Mouse (Mus musculus) stomach, embryonic 16.5 days (tissue): ENCODE measurements at regions not wholly inside any gene's neighbourhood (a gene's known extent, or its start where the extent isn't known, plus 50 kb on each side); places are given as distances from the start of the nearest gene placed in this dataset.
"Not testable (repeated sequence)": the region's sequence is repeated elsewhere in the genome, so short reads cannot be mapped to it uniquely, and the experiment has no call there.

Source experiments
- ATAC-seq: fragments of 200-750 bp; cut with Nextera tagmentation; 2 replicates; pipeline ENCODE4 v1.8.0; 2017; ENCODE audit warnings: moderate number of reproducible peaks, moderate TSS enrichment; ENCODE audit not compliant: insufficient read depth, low FRiP score
- H3K27ac ChIP-seq: fragments of 300-500 bp; sonication (generic); 2 replicates; pipeline ENCODE4 v1.5.1; 2014; ENCODE audit warnings: low read length
- H3K27me3 ChIP-seq: fragments of 300-500 bp; sonication (generic); 2 replicates; pipeline ENCODE4 v1.6.1; 2014; ENCODE audit warnings: low read length, control low read depth, mixed read lengths; ENCODE audit not compliant: control insufficient read depth, insufficient read depth
- H3K36me3 ChIP-seq: fragments of 300-500 bp; sonication (generic); 2 replicates; pipeline ENCODE4 v1.6.1; 2014; ENCODE audit warnings: low read length; ENCODE audit not compliant: control insufficient read depth, insufficient read depth
- H3K4me1 ChIP-seq: fragments of 300-500 bp; sonication (generic); 2 replicates; pipeline ENCODE4 v1.6.1; 2014; ENCODE audit warnings: low read length, control low read depth, mixed read lengths; ENCODE audit not compliant: control insufficient read depth, insufficient read depth
- H3K4me2 ChIP-seq: fragments of 300-500 bp; sonication (generic); 2 replicates; pipeline ENCODE4 v1.6.1; 2014; ENCODE audit warnings: low read depth, low read length, mixed read lengths
- H3K4me3 ChIP-seq: fragments of 300-500 bp; sonication (generic); replicated peaks from 2 replicates; pipeline ENCODE4 v1.5.1; 2014; ENCODE audit warnings: mild to moderate bottlenecking, low read length
- H3K9ac ChIP-seq: fragments of 300-500 bp; sonication (generic); 2 replicates; pipeline ENCODE4 v1.6.1; 2014; ENCODE audit warnings: low read length
- H3K9me3 ChIP-seq: fragments of 300-500 bp; sonication (generic); replicated peaks from 2 replicates; pipeline ENCODE4 v1.6.1; 2016; ENCODE audit warnings: low read length, control low read depth; ENCODE audit not compliant: control insufficient read depth
- WGBS: fragments of 180-500 bp; shearing (Covaris S2); extraction: QIAGEN DNeasy Blood & Tissue Kit; methylation state at CpG from one replicate; pipeline ENCODE4 v1.1.7; 2014; 5-methylcytosine and 5-hydroxymethylcytosine counted together

GRCm38 (mm10) chr9:113095421-113095820 is 612.6 kb downstream of the Pdcd6ip start:
- 75% methylated on average over 1 of the region's 1 CpGs for WGBS
- H3K27me3 ChIP-seq, ATAC-seq, H3K4me3 ChIP-seq, H3K4me2 ChIP-seq, H3K4me1 ChIP-seq, H3K36me3 ChIP-seq, H3K27ac ChIP-seq, H3K9me3 ChIP-seq, H3K9ac ChIP-seq: not testable (repeated sequence)

DNA sequence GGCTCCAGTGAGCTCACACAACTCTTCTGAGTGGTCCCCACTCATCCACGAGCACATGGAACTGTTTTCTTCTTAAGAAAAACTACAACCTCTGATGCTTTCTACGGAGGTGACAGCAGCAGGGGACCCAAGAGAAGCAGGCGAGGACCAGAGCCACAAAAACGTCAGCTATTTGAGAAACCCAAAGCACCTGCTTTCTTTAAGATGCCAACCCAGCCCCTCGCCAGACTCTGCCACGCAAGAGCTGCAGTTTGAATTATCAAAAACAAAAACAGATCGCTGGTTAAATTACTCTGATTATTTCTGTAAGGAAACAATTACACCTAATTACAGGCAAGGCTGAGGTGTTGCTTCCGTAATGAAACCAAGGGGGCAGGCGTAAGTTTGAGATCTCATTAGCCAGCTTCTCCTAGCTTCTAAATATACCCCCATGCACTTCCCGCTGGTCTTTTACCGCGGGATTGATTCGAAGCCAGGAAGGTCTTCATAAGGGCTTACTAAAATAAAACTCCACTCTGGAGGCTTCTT is 614.1 kb downstream of the Pdcd6ip start:
- H3K4me3 ChIP-seq = no peak overlapping the region
- H3K36me3 ChIP-seq = no peaks in the 10 kb centered on the region
- H3K27ac ChIP-seq = no peak overlapping the region
- ATAC-seq = no peak
- no peak overlapping the region for H3K9ac ChIP-seq
- no peak overlapping the region for H3K4me2 ChIP-seq
- no peaks in the 10 kb centered on the region for H3K4me1 ChIP-seq
- no peaks in the 10 kb centered on the region for H3K9me3 ChIP-seq
- H3K27me3 ChIP-seq = no peaks in the 10 kb centered on the region
- 80% methylated on average over 13 of the region's 13 CpGs for WGBS

GRCm38 (mm10) chr9:113091881-113092280 is 616.2 kb downstream of the Pdcd6ip start:
- Histone ChIP-seq H3K4me1 (no peaks in the 10 kb centered on the region), H3K27ac (no peak overlapping the region), H3K9ac (no peak overlapping the region), H3K36me3 (no peaks in the 10 kb centered on the region), H3K9me3 (no peaks in the 10 kb centered on the region), H3K4me3 (no peak overlapping the region), H3K27me3 (no peaks in the 10 kb centered on the region), H3K4me2 (no peak overlapping the region)
- no peak for ATAC-seq
- WGBS = 88% methylated on average over 5 of the region's 5 CpGs

GRCm38 (mm10) chr9:113087786-113088185 is 620.3 kb downstream of the Pdcd6ip start:
- H3K9me3 ChIP-seq = no peaks in the 10 kb centered on the region
- no peaks in the 10 kb centered on the region for H3K27me3 ChIP-seq
- no peak overlapping the region for H3K27ac ChIP-seq
- H3K4me1 ChIP-seq = no peaks in the 10 kb centered on the region
- H3K4me2 ChIP-seq = no peak overlapping the region
- H3K9ac ChIP-seq = no peak overlapping the region
- no peak overlapping the region for H3K4me3 ChIP-seq
- no peak for ATAC-seq
- WGBS = 80% methylated on average over 10 of the region's 10 CpGs
- H3K36me3 ChIP-seq = no peaks in the 10 kb centered on the region

DNA sequence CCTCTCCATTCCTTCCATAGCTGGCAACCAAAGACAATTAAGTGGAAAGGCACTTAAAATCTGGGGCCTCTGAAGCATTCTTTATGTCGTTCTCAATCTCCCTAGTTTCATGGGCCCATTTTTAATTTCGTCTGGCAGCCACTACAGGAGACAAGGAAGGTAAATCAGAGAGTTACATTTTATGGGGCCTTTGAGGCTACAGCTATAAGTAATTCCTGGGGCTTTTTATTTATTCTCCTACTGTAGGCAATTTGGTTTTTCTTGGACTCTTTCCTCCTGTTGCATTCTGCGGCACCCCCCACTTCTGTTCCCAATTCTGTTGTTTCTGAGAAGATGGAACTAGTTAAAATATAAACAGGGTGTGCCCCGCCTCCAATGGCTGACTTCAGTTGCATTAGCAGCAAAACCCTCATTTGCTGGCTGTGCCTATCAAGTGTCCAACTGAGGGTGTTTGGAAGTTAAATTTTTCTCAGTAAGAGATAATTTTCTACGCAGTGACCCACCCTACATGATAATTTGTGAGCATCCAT is 622.7 kb downstream of the Pdcd6ip start:
- Histone ChIP-seq H3K27me3 (no peaks in the 10 kb centered on the region), H3K4me1 (no peaks in the 10 kb centered on the region), H3K9me3 (no peaks in the 10 kb centered on the region), H3K36me3 (no peaks in the 10 kb centered on the region), H3K27ac (no peak overlapping the region), H3K4me2 (no peak overlapping the region), H3K9ac (no peak overlapping the region), H3K4me3 (no peak overlapping the region)
- WGBS = 72% methylated on average over 5 of the region's 5 CpGs
- no peak for ATAC-seq

DNA sequence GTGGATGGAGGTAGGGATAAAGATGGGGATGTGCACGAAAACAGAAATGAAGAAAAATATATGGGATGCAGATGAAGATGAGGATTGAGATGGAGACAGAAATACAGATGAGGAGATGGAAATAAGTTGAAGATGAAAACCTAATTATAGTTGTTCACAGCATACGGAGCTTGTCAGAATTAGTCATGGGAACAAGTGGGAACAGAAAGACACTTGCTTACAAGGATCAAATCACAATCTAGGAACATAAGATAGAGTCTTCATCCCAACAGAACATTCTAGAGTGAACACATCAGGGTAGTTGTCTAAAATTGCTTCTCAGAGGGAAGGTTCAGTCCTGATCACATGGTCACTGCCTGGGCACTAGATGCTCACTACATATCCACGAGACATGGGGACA is 633.2 kb downstream of the Pdcd6ip start:
- no peak overlapping the region for H3K9ac ChIP-seq
- no peaks in the 10 kb centered on the region for H3K9me3 ChIP-seq
- no peaks in the 10 kb centered on the region for H3K4me1 ChIP-seq
- no peak overlapping the region for H3K27ac ChIP-seq
- WGBS = 71% methylated on average over 3 of the region's 3 CpGs
- no peaks in the 10 kb centered on the region for H3K27me3 ChIP-seq
- H3K4me2 ChIP-seq = no peak overlapping the region
- H3K36me3 ChIP-seq = no peaks in the 10 kb centered on the region
- H3K4me3 ChIP-seq = no peak overlapping the region
- ATAC-seq = no peak

DNA sequence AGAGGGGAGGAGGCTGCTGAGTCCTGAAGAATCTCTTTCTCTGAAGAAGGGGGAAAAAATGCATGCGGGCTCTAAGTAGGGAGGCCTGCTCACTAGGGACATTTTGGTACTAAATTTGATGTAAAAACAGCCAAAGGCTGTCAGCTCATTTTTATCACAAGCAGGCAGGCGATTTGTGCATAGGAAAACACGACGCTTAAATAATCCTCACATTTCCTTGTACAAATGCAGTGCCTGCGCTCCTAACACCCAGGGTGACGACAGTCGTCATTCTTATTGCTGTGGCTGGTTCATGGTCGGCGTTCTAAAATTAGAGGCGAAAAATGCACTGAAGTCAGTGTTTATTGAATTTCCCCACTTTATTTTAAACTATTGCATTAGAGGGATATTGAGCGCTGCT is 650.6 kb downstream of the Pdcd6ip start:
- Histone ChIP-seq H3K27ac (no peak overlapping the region), H3K36me3 (no peaks in the 10 kb centered on the region), H3K4me3 (no peak overlapping the region), H3K9me3 (no peaks in the 10 kb centered on the region), H3K4me2 (no peak overlapping the region), H3K27me3 (no peaks in the 10 kb centered on the region), H3K4me1 (no peaks in the 10 kb centered on the region), H3K9ac (no peak overlapping the region)
- ATAC-seq = no peak
- WGBS = 65% methylated on average over 11 of the region's 11 CpGs

- ATAC-seq = no peak
- 84% methylated on average over 4 of the region's 4 CpGs for WGBS
- no peak overlapping the region for H3K4me3 ChIP-seq
- H3K9me3 ChIP-seq = no peaks in the 10 kb centered on the region
- H3K36me3 ChIP-seq = no peaks in the 10 kb centered on the region
- no peak overlapping the region for H3K4me2 ChIP-seq
- H3K27ac ChIP-seq = no peak overlapping the region
- no peaks in the 10 kb centered on the region for H3K4me1 ChIP-seq
- H3K27me3 ChIP-seq = no peaks in the 10 kb centered on the region
- no peak overlapping the region for H3K9ac ChIP-seq
These were observed 663.4 kb downstream of the Pdcd6ip start for GRCm38 (mm10) chr9:113044556-113045178.

- Histone ChIP-seq H3K9ac (no peak overlapping the region), H3K4me1 (no peaks in the 10 kb centered on the region), H3K27ac (no peak overlapping the region), H3K36me3 (no peaks in the 10 kb centered on the region), H3K27me3 (no peaks in the 10 kb centered on the region), H3K9me3 (no peaks in the 10 kb centered on the region), H3K4me2 (no peak overlapping the region), H3K4me3 (no peak overlapping the region)
- no peak for ATAC-seq
- 82% methylated on average over 6 of the region's 6 CpGs for WGBS
These were observed 667.2 kb downstream of the Pdcd6ip start for GRCm38 (mm10) chr9:113040885-113041284.
